Mouse (Mus musculus) neural tube, embryonic 12.5 days (tissue): ENCODE data around the gene Uqcc3. TPM values are rescaled to one million over a fixed set of nuclear protein-coding genes. Genes with fewer than 3 reads are reported as not detected.

Experiments
- ATAC-seq: fragments of 200-750 bp; cut with Nextera tagmentation; 2 replicates; pipeline ENCODE4 v1.8.0; 2017; ENCODE audit warnings: low read depth, mild to moderate bottlenecking, moderate TSS enrichment, moderate library complexity; ENCODE audit not compliant: low FRiP score
- H3K27ac ChIP-seq: fragments of 300-500 bp; sonication (generic); 2 replicates; pipeline ENCODE4 v1.5.1; 2016
- H3K27me3 ChIP-seq: fragments of 300-500 bp; sonication (generic); replicated peaks from 2 replicates; pipeline ENCODE4 v1.6.1; 2016; ENCODE audit warnings: mild to moderate bottlenecking
- H3K36me3 ChIP-seq: fragments of 300-500 bp; sonication (generic); 2 replicates; pipeline ENCODE4 v1.6.1; 2016; ENCODE audit warnings: mild to moderate bottlenecking
- H3K4me1 ChIP-seq: fragments of 300-500 bp; sonication (generic); 2 replicates; pipeline ENCODE4 v1.6.1; 2016
- H3K4me2 ChIP-seq: fragments of 300-500 bp; sonication (generic); replicated peaks from 2 replicates; pipeline ENCODE4 v1.6.1; 2016; ENCODE audit warnings: mild to moderate bottlenecking
- H3K4me3 ChIP-seq: fragments of 300-500 bp; sonication (generic); 2 replicates; pipeline ENCODE4 v1.5.1; 2016
- H3K9ac ChIP-seq: fragments of 300-500 bp; sonication (generic); 2 replicates; pipeline ENCODE4 v1.6.1; 2016; ENCODE audit warnings: mild to moderate bottlenecking
- H3K9me3 ChIP-seq: fragments of 300-500 bp; sonication (generic); 2 replicates; pipeline ENCODE4 v1.6.1; 2016; ENCODE audit warnings: mild to moderate bottlenecking
- WGBS: fragments of 180-500 bp; shearing (Covaris S2); methylation state at CpG from one replicate; pipeline ENCODE4 v1.1.7; 2016; 5-methylcytosine and 5-hydroxymethylcytosine counted together
- polyA plus RNA-seq: library from polyadenylated mRNA; unstranded; fragments of >200 nt; fragmentation: Nextera tagmentation; extraction: Ambion mirVana; gene quantifications from 2 replicates; pipeline ENCODE4 v1.2.1, GENCODE M21; 2016

Uqcc3 gene
- polyA plus RNA-seq, 1 experiment from 2014 or later = 66.0 TPM

DNA sequence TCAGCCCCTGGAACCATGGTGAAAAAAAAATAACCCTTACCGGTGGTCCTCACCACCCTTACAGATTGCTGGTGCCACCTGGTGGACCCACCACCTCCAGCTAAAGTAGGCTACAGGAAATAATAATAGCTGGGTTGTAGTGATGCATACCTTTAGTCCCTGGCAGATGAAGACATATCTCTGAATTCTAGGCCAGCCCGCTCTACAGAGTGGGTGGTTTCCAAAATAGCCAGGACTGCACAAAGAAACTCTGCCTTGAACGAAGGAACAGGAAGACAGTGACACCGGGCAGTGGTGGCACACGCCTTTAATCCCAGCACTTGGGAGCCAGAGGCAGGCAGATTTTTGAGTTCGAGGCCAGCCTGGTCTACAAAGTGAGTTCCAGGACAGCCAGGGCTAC lies 16.5 kb downstream of the Uqcc3 start:
- no peak overlapping the region for H3K4me2 ChIP-seq
- H3K4me3 ChIP-seq = no peak overlapping the region
- H3K9me3 ChIP-seq = no peaks in the 10 kb centered on the region
- H3K36me3 ChIP-seq = no peaks in the 10 kb centered on the region
- no peaks in the 10 kb centered on the region for H3K27me3 ChIP-seq
- no peak overlapping the region for H3K27ac ChIP-seq
- no peak overlapping the region for H3K9ac ChIP-seq
- H3K4me1 ChIP-seq = no peaks in the 10 kb centered on the region
- no peak for ATAC-seq
- WGBS = 82% methylated on average over 6 of the region's 6 CpGs

DNA sequence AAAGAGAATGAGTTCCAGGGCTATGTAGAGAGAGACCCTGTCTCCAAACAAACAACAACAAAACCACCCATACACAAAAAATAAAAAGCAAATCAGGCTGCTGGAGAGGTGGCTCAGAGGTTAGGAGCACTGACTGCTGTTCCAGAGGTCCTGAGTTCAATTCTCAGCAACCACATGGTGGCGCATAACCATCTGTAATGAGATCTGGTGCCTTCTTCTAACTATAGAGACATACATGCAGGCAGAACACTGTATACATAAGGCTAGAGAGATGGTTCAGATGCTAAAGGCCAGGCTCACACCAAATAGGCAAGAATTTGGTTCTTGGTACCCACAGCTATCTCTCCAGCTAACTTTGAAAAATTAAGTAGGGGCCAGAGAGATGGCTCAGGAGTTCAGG lies 21.7 kb downstream of the Uqcc3 start:
- 24% methylated on average over 1 of the region's 1 CpGs for WGBS
- no peak for ATAC-seq
- H3K9ac ChIP-seq = no peak overlapping the region
- no peak overlapping the region for H3K27ac ChIP-seq
- H3K4me3 ChIP-seq = no peak overlapping the region
- H3K4me1 ChIP-seq = no peaks in the 10 kb centered on the region
- no peak overlapping the region for H3K4me2 ChIP-seq
- no peaks in the 10 kb centered on the region for H3K27me3 ChIP-seq
- H3K36me3 ChIP-seq = no peaks in the 10 kb centered on the region
- no peaks in the 10 kb centered on the region for H3K9me3 ChIP-seq

DNA sequence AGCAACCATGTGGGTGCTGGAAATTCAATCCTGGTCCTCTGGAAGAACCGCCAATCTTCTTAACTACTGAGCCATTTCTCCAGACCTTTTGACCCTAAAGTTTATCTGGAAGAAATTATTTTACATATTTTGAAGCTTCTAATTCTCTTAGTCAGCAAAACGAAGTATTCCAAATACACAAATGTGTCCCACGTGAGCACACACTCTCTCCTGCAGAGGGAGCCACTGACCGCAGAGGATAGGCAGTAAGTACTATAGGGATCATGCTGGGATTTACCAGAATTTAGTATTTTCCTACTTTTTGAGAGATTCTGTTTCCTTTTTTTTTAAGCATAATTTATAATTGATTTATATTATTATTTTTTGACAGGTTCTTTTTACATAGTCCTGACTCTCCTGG lies 23.0 kb downstream of the Uqcc3 start:
- no peak for ATAC-seq
- no peaks in the 10 kb centered on the region for H3K27me3 ChIP-seq
- H3K9me3 ChIP-seq = no peaks in the 10 kb centered on the region
- no peak overlapping the region for H3K4me3 ChIP-seq
- no peak overlapping the region for H3K4me2 ChIP-seq
- H3K9ac ChIP-seq = no peak overlapping the region
- H3K4me1 ChIP-seq = no peaks in the 10 kb centered on the region
- H3K27ac ChIP-seq = no peak overlapping the region
- 40% methylated on average over 4 of the region's 4 CpGs for WGBS
- H3K36me3 ChIP-seq = no peaks in the 10 kb centered on the region

DNA sequence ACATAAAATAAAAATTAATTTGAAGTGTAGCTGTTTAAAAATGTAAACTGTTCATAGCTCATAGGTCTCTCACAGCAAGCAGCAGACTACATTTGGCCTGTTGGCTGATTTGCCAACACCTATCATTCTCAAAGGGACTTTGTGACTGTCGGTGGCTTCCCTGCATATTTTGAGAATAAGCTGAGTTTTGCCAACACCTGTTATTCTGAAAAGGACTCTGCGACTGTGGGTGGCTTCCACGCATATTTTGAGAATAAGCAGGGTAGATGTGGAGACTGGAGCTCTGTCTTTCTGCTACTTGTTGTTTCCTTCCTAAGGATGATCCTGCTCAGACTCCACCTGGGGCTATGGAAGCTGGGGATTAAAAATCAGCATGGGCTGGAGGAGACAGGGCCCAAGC lies 27.6 kb downstream of the Uqcc3 start:
- whole genome bisulfite sequencing = 82% methylated on average over 3 of the region's 3 CpGs
- Histone ChIP-seq H3K4me2 (no peak overlapping the region), H3K9ac (no peak overlapping the region), H3K9me3 (no peaks in the 10 kb centered on the region), H3K4me1 (no peaks in the 10 kb centered on the region), H3K4me3 (no peak overlapping the region), H3K27ac (no peak overlapping the region), H3K36me3 (peaks cover 11% of the 10 kb centered on the region; the same call in 1 of the 2 replicates), H3K27me3 (no peaks in the 10 kb centered on the region; the same call in 1 of the 2 replicates)
- no peak for ATAC-seq

DNA sequence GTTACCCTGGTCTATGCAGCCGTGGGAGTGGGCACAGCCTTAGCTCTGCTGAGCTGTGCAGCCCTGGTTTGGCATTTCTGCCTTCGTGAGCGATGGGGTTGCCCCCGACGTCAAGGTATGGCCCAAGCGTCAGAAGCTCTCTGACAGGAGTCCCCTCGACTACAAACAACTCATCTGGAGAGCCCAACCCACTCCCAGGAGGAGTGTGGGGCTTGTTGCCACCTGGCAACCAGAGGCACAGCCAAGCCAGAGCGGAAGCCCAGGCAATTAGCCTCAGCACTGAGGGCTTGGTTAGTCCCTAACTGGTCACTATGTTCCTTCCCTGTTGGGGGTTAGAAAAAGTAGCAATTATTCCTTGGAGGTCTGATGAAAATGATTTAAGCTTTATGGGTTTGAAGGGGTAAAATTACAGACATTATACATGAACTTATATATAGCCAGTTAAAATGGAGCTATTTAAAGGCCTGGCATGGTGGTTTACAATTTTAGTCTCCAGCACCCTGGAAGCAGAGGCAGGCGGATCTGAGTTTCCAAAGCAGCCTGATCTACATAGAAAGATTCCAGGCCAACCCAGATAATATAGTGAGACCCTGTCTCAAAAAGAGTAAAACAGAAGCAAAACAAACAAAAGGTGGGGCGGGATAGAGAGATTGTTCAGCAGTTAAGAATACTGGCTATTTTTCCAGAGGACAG lies 28.3 kb downstream of the Uqcc3 start:
- H3K27ac ChIP-seq = no peak overlapping the region
- H3K27me3 ChIP-seq = no peaks in the 10 kb centered on the region; the same call in 1 of the 2 replicates
- H3K36me3 ChIP-seq = peaks cover 17% of the 10 kb centered on the region
- no peak overlapping the region for H3K4me2 ChIP-seq
- H3K4me3 ChIP-seq = no peak overlapping the region
- no peak for ATAC-seq
- no peak overlapping the region for H3K9ac ChIP-seq
- H3K4me1 ChIP-seq = no peaks in the 10 kb centered on the region
- no peaks in the 10 kb centered on the region for H3K9me3 ChIP-seq
- WGBS = 63% methylated on average over 10 of the region's 10 CpGs

DNA sequence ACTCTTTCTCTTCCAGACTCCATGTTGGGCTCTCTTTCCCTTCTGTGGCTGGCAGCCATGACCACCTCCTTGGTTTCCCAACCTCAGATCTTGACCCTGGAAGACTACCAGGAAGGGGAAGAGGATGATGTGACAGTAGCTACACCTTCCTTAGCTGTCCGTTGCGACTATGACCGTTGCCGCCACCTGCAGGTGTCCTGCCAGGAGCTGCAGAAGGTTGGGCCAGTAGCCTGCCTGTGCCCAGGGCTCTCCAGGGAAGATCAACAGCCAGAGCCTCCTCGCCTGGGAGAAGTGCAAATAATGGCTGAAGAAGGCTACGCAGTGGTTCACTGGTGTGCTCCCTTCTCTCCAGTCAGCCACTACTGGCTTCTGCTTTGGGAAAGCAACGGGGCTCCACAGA lies 29.1 kb downstream of the Uqcc3 start:
- Histone ChIP-seq H3K9me3 (no peaks in the 10 kb centered on the region), H3K27ac (no peak overlapping the region), H3K36me3 (peaks cover 25% of the 10 kb centered on the region), H3K4me3 (no peak overlapping the region), H3K27me3 (no peaks in the 10 kb centered on the region; the same call in 1 of the 2 replicates), H3K9ac (no peak overlapping the region), H3K4me1 (no peaks in the 10 kb centered on the region), H3K4me2 (no peak overlapping the region)
- no peak for ATAC-seq
- 54% methylated on average over 7 of the region's 7 CpGs for WGBS

DNA sequence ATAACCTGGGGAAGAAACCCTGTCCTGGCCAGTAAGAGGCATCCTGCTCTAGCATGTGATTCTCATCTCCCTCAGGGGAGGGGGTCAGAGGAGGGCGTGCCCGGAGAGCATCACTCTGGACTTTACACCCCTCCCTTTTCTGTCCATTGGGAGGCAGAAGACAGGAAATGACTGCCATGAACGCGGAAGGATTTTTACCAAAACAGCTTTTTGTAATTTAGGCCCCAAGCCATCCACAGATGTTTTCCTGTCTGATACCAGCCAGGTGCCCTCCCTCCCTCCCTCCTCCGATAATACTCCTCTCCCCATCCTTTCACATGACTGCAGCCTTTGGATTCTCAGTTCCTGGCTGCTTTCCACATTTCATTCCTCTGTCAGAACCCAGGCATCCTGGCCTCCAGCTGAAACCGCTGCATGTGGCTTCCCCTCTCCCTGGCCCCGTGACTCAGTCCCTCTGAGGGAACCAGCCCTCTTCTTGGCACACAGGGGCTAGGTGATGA lies 30.3 kb downstream of the Uqcc3 start, which contains the start of gene Lrrn4cl:
TSS of gene Lrrn4cl (plus strand) at position 367 of the 500 bp plus-strand sequence.
- Histone ChIP-seq H3K9ac (no peak within 1 kb of the TSS), H3K27ac (no peak within 1 kb of the TSS), H3K4me2 (no peak within 1 kb of the TSS), H3K4me3 (no peak within 1 kb of the TSS), H3K36me3 (peaks cover 35% of the 10 kb centered on the region), H3K9me3 (no peaks in the 10 kb centered on the region), H3K27me3 (no peaks in the 10 kb centered on the region; the same call in 1 of the 2 replicates), H3K4me1 (no peaks in the 10 kb centered on the region)
- WGBS = 44% methylated on average over 7 of the region's 7 CpGs
- ATAC-seq = no peak

DNA sequence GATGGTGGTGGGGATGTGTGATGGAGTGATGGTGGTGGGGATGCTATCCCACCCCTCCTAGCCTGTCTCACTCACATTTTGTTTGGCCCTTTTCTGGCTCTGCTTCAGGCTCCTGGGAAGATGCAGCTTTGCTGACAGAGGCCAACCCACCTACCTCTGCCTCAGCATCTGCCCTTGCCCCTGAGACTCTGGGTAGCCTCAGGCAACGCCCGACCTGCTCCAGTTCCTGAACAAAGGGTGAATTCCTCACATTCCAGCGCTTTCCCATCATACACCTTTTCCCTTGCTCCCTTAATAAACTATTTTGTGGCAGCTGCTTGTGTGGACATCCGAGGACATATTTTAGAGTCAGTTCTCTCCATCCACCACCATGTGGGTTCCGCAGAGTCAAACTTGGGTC lies 32.4 kb downstream of the Uqcc3 start:
- H3K4me3 ChIP-seq = no peak overlapping the region
- ATAC-seq = no peak
- peaks cover 35% of the 10 kb centered on the region for H3K36me3 ChIP-seq
- H3K4me2 ChIP-seq = no peak overlapping the region
- H3K9me3 ChIP-seq = no peaks in the 10 kb centered on the region
- no peaks in the 10 kb centered on the region for H3K4me1 ChIP-seq
- 93% methylated on average over 5 of the region's 5 CpGs for WGBS
- H3K27me3 ChIP-seq = no peaks in the 10 kb centered on the region; the same call in 1 of the 2 replicates
- no peak overlapping the region for H3K9ac ChIP-seq
- H3K27ac ChIP-seq = no peak overlapping the region

DNA sequence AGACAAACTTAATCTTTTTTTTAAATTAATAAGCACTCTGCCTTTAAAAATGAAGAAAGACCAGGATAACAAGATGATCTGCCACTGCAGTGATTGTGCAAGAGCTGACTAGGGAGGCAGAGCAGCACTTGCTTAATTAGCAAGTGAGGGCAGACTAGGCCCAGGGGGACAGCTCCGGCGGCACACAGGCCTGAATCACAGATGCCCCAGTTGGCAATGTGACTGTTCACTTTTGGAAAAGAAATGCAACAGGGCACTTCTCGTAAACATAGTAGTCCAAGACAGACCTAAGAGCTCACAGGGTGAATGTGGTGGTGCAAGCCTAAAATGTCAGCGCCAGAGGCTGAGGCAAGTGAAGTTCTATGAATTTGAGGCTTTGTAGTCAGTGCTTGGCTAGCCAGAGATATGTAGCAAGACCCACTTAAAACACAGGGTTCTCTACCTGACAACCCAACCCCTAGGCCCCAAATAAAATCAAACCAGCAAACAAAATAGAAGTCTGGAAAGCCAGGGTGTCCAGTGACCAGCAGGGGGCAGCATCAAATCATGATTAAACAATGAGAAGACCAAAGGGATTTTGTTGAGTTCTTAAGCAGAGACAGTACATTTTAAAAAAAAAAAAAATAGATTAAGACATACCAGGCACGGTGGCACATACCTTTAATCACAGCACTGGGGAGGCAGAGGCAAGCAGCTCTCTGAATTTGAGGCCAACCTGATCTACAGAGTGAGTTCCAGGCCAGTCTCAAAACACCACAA lies 36.2 kb downstream of the Uqcc3 start:
- Histone ChIP-seq H3K9ac (no peak overlapping the region), H3K4me1 (peaks cover 18% of the 10 kb centered on the region), H3K36me3 (peaks cover 46% of the 10 kb centered on the region), H3K27ac (no peak overlapping the region), H3K4me2 (no peak overlapping the region), H3K27me3 (no peaks in the 10 kb centered on the region), H3K9me3 (no peaks in the 10 kb centered on the region), H3K4me3 (no peak overlapping the region)
- WGBS = 71% methylated on average over 5 of the region's 5 CpGs
- ATAC-seq = no peak

DNA sequence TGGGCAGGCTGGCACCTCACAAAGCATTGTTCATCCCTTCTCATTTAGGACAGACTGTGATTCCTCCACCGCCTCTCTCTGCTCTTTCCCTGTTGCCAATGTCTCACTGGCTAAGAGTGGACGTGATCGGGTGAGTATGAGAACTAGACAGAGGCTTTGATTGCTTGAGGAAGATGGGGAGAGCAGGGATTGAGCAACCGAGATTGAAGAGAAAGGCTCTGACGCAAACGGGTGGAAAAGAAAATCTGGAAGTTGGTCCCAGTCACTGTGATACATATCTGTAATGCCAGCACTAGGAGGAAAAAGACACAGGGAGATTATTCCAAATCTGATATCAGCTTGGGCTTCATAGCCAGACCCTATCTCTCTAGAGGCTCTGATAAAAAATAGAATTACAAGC lies 37.8 kb downstream of the Uqcc3 start:
- H3K9me3 ChIP-seq = no peaks in the 10 kb centered on the region

DNA sequence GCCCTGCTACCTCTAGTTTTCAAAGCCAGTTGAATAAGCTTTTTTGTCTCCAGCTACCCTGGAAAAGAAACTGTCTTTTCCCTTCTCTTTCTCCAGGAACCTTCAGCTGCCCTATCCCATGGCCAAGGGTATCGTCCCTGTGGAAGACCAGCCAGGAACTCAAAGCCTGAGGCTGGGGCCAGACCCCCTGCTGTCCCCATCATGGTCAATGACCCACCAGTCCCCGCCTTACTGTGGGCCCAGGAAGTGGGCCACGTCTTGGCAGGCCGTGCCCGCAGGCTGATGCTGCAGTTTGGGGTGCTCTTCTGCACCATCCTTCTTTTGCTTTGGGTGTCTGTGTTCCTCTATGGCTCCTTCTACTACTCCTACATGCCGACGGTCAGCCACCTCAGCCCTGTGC lies 39.7 kb downstream of the Uqcc3 start:
- H3K9me3 ChIP-seq = no peaks in the 10 kb centered on the region
- peak overlapping the region; percentile 64 for H3K9ac ChIP-seq
- H3K27me3 ChIP-seq = no peaks in the 10 kb centered on the region
- ATAC-seq = no peak
- H3K27ac ChIP-seq = no peak overlapping the region
- H3K36me3 ChIP-seq = peaks cover 18% of the 10 kb centered on the region
- 92% methylated on average over 7 of the region's 7 CpGs for WGBS
- H3K4me3 ChIP-seq = peak overlapping the region; percentile 52
- H3K4me2 ChIP-seq = peak overlapping the region; percentile 75
- peaks cover 32% of the 10 kb centered on the region for H3K4me1 ChIP-seq

More for the DNA sequence above, 37.8 kb downstream of the Uqcc3 start:
- ATAC-seq = no peak
- 92% methylated on average over 6 of the region's 6 CpGs for WGBS
- no peaks in the 10 kb centered on the region for H3K27me3 ChIP-seq
- no peak overlapping the region for H3K4me2 ChIP-seq
- no peak overlapping the region for H3K27ac ChIP-seq
- H3K9ac ChIP-seq = no peak overlapping the region
- peaks cover 32% of the 10 kb centered on the region for H3K4me1 ChIP-seq
- no peak overlapping the region for H3K4me3 ChIP-seq
- H3K36me3 ChIP-seq = peaks cover 34% of the 10 kb centered on the region

DNA sequence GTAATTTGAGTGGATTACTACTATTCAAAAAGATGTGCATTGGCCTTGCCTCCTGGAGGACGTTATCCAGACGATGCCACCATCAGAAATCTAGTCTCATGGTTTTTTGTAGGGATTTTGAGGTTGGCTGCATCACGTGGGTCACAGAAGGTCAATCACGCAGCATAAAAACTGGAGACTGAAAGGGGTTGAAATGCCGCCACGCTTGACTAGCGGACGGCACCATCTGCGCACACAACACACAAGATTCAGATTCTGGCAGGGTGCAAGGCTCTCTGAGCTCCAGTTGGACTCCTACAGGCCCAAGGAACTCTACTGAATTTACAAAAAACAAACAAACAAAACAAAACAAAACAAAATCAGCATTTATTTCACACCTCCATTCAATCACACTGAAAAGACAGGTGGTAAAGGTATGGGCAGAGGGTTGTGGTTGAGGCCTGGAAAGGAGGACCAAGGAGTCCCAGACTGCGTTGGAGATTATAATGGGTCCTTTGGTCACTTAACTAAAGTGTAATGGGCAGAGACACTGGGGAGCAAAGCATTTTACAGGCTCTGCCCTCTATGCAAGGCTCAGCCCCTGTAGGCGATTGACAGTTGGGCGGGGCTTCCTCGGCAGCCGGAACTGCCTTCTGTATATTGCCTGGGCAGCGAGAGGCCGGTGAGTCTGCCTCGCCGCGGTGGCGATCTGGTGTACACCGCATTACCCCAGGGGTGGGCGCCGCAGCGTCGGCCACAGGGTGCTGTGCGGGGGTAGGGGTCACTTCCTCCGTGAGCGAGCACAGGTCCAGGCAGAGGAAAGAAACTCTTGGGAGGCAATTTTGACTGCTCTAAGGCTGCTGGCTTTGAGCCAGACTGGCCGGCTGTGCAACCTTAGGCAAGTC lies 40.6 kb downstream of the Uqcc3 start:
- Histone ChIP-seq H3K27me3 (no peaks in the 10 kb centered on the region), H3K27ac (0 out of 2 replicates have a peak overlapping the region, but pooled peaks have one; percentile 37), H3K36me3 (peaks cover 18% of the 10 kb centered on the region), H3K9ac (peak overlapping the region; percentile 64), H3K4me2 (peak overlapping the region; percentile 75), H3K9me3 (no peaks in the 10 kb centered on the region), H3K4me3 (peak overlapping the region; percentile 52), H3K4me1 (peaks cover 32% of the 10 kb centered on the region)
- WGBS = 21% methylated on average over 29 of the region's 29 CpGs
- no peak for ATAC-seq
